Mouse (Mus musculus): Measurements from ENCODE around the gene Gtf2h3. TPM values are rescaled to one million over a fixed set of nuclear protein-coding genes. Genes with fewer than 3 reads are reported as not detected.
"Not testable (repeated sequence)": the region's sequence is repeated elsewhere in the genome, so short reads cannot be mapped to it uniquely, and the experiment has no call there.

Gtf2h3 gene
- polyA plus RNA-seq, 1 experiment = not detected

DNA sequence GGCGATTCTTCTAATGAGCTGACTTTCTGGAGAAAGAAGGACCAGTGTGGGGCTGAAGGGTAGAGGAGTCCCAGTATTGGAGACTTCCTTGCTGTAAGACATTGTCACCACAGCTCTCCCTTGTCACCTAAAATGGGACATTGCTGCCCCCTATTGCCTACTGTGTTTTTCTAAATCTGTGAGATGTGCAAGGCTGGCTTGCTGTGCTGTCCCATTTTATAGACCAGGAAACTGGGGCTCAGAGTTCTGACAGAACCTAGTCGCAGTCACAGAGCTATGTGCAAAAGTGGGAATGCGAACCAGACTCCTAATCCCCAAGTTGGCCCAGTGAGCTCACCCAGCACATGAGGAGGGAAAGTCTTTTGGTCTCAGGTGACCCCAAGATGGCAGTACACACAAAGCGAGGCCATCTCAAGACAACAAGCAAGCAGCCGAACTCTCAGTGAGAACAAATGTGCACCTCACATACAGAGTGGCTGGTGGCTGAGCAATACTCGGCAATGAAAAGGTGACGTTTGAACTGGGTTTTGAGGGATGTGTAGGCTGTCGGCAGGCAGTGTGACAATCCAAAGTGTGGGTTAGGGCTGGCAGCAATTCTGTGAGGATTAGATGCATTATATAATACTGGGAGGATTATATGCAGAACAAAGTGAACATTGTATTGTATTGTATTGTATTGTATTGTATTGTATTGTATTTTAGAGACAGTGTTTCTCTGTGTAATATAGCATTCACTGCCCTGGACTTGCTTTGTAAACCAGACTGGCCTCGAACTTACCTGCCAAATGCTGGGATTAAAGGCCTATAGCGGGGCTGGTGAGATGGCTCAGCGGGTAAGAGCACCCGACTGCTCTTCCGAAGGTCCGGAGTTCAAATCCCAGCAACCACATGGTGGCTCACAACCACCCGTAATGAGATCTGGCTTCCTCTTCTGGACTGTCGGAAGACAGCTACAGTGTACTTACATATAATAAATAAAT lies 39.8 kb upstream of the Gtf2h3 start:
- Histone ChIP-seq H3K4me3 (ENCODE audit: insufficient read depth, low read depth, low read length) (no peak overlapping the region), H3K4me1 (ENCODE audit: control insufficient read depth, insufficient read depth, low read length) (peaks cover 12% of the 10 kb centered on the region), H3K27ac (ENCODE audit: insufficient read depth, low read depth, low read length) (no peak overlapping the region)
- TF ChIP-seq POLR2A (IDR thresholded peaks at IDR 0.05; ENCODE audit: insufficient read depth, low read depth, low read length) = no peak
- no peak for TF ChIP-seq CTCF (IDR thresholded peaks at IDR 0.05; ENCODE audit: insufficient read depth, low read depth, low read length)
- WGBS = 71% methylated on average over 16 of the region's 16 CpGs

GRCm38 (mm10) chr5:124539905-124540304 lies 39.0 kb upstream of the Gtf2h3 start:
- 66% methylated on average over 4 of the region's 4 CpGs for WGBS
- TF ChIP-seq POLR2A (IDR thresholded peaks at IDR 0.05; ENCODE audit: insufficient read depth, low read depth, low read length) (no peak), CTCF (IDR thresholded peaks at IDR 0.05; ENCODE audit: insufficient read depth, low read depth, low read length) (no peak)
- H3K4me1 ChIP-seq (ENCODE audit: control insufficient read depth, insufficient read depth, low read length) = peaks cover 13% of the 10 kb centered on the region
- H3K27ac ChIP-seq (ENCODE audit: insufficient read depth, low read depth, low read length) = no peak overlapping the region
- no peak overlapping the region for H3K4me3 ChIP-seq (ENCODE audit: insufficient read depth, low read depth, low read length)

GRCm38 (mm10) chr5:124540383-124540786 lies 38.6 kb upstream of the Gtf2h3 start, which contains the start of gene Tmed2:
Tmed2 (plus strand) TSS chr5:124540695.
- under 1% methylated on average over 35 of the region's 35 CpGs for WGBS
- Histone ChIP-seq H3K4me1 (ENCODE audit: control insufficient read depth, insufficient read depth, low read length) (peaks cover 13% of the 10 kb centered on the region), H3K4me3 (ENCODE audit: insufficient read depth, low read depth, low read length) (peak within 1 kb of the TSS; percentile 77), H3K27ac (ENCODE audit: insufficient read depth, low read depth, low read length) (no peak within 1 kb of the TSS; the same call in 1 of the 2 replicates)
- no peak for TF ChIP-seq CTCF (IDR thresholded peaks at IDR 0.05; ENCODE audit: insufficient read depth, low read depth, low read length)
- no peak; the same call in 1 of the 2 replicates for TF ChIP-seq POLR2A (IDR thresholded peaks at IDR 0.05; ENCODE audit: insufficient read depth, low read depth, low read length)

DNA sequence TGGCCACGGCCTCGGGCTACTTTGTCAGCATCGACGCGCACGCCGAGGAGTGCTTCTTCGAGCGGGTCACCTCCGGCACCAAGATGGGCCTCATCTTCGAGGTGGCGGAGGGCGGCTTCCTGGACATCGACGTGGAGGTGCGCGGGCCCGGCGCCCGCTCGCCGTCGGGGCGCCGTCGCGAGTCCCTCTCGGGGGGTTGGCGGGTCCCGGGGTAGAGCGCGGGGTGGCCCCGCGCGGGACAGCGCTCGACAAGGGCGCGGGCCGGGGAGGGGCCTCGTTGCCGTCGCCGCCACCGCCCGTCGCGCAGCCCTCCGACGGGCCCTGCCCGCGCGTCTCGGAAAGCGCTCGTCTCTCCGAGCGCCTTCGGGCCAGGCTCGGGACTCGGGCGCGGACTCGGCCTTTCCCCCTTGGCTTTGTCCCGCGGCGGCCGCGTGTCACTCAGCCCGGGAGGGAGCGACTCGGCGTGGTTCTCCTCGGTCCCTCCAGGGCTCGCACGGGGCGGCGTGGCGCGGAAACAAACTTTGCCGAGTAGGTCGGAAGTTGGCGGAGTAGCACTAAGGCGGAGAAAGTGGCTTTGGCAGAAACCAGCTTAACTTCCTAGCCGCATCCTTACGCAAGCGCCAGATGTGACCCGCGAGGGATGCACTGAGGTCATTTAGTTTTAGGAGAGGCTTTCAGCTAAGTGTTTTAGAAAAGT lies 37.9 kb upstream of the Gtf2h3 start:
- under 1% methylated on average over 86 of the region's 89 CpGs for WGBS

DNA sequence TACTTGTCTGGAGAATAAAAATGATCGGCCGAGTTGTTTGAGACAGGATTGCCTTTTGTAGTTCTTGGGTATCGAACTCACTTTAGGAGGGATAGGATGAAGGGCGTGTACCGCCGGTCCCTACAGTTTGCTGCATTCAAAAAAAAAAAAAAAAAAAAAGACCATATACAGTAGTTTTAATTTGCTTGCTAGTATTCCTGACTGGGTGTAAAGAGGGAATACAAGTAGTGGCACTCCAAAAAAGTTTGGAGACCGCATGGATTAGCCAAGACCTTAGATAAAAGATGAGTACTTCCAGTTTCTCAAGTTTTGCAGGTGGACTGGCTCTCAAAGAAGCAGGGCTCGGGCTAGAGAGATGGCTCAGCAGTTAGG lies 37.4 kb upstream of the Gtf2h3 start:
- Histone ChIP-seq H3K4me1 (ENCODE audit: control insufficient read depth, insufficient read depth, low read length) (peaks cover 13% of the 10 kb centered on the region), H3K27ac (ENCODE audit: insufficient read depth, low read depth, low read length) (no peak overlapping the region), H3K4me3 (ENCODE audit: insufficient read depth, low read depth, low read length) (peak overlapping the region; percentile 77)
- TF ChIP-seq CTCF (IDR thresholded peaks at IDR 0.05; ENCODE audit: insufficient read depth, low read depth, low read length) = no peak
- no peak for TF ChIP-seq POLR2A (IDR thresholded peaks at IDR 0.05; ENCODE audit: insufficient read depth, low read depth, low read length)
- WGBS = 4% methylated on average over 8 of the region's 8 CpGs

More for the DNA sequence above, 37.9 kb upstream of the Gtf2h3 start:
- Histone ChIP-seq H3K4me3 (ENCODE audit: insufficient read depth, low read depth, low read length) (peak overlapping the region; percentile 77), H3K4me1 (ENCODE audit: control insufficient read depth, insufficient read depth, low read length) (peaks cover 13% of the 10 kb centered on the region), H3K27ac (ENCODE audit: insufficient read depth, low read depth, low read length) (no peak overlapping the region)
- TF ChIP-seq CTCF (IDR thresholded peaks at IDR 0.05; ENCODE audit: insufficient read depth, low read depth, low read length) (no peak), POLR2A (IDR thresholded peaks at IDR 0.05; ENCODE audit: insufficient read depth, low read depth, low read length) (no peak)

DNA sequence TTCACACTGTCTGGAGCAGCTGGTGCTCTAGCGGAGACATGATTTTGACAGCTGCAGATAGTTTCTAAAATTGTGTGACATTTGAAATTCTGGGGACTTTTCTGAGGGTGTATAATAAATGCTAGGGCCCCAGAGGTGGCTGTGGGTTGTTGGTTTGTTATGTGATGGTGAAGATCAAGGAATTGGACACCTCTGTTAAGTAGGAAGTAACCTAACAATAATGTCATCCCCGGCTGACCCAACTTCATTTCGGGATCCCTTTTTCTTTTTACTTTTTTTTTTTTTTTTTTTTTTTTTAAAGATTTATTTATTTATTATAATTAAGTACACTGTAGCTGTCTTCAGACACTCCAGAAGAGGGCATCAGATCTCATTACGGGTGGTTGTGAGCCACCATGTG lies 28.2 kb upstream of the Gtf2h3 start:
- H3K4me3 ChIP-seq (ENCODE audit: insufficient read depth, low read depth, low read length); H3K4me1 ChIP-seq (ENCODE audit: control insufficient read depth, insufficient read depth, low read length); H3K27ac ChIP-seq (ENCODE audit: insufficient read depth, low read depth, low read length): not testable (repeated sequence)
- 74% methylated on average over 4 of the region's 4 CpGs for WGBS

DNA sequence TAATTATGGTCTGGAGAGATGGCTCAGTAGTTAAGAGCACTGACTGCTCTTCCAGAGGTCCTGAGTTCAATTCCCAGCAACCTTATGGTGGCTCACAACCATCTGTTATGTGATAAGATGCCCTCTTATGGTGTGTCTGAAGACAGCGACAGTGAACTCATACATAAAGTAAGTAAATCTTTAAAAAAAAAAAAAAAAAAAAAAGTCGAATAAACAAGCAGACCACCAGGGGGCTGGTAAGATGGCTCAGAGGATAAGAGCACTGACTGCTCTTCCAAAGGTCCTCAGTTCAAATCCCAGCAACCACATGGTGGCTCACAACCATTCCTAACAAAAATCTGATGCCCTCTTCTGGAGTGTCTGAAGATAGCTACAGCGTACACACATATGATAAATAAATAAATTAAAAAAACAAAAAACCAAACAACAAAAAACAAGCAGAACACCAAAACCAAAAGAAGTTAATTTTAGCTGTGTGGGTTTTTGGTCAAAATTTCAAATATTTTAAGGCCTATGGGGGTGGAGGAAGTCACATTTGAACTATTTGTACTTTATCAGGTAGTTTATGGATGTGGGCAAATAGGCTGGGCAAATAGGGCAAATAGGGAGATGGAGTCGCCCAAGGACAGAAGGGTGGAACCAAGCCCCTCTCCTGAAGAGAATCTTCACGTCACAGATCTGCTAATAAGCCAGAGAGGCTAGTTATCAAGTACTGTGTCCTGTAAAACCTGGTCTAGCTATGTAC lies 27.4 kb upstream of the Gtf2h3 start:
- H3K27ac ChIP-seq (ENCODE audit: insufficient read depth, low read depth, low read length); H3K4me3 ChIP-seq (ENCODE audit: insufficient read depth, low read depth, low read length); H3K4me1 ChIP-seq (ENCODE audit: control insufficient read depth, insufficient read depth, low read length): not testable (repeated sequence)
- WGBS = 28% methylated on average over 5 of the region's 5 CpGs

- Histone ChIP-seq H3K27ac (ENCODE audit: insufficient read depth, low read depth, low read length) (no peak overlapping the region), H3K4me1 (ENCODE audit: control insufficient read depth, insufficient read depth, low read length) (peaks cover 2% of the 10 kb centered on the region; the same call in 1 of the 2 replicates), H3K4me3 (ENCODE audit: insufficient read depth, low read depth, low read length) (no peak overlapping the region)
- WGBS = 3% methylated on average over 9 of the region's 9 CpGs
- TF ChIP-seq CTCF (IDR thresholded peaks at IDR 0.05; ENCODE audit: insufficient read depth, low read depth, low read length) (no peak), POLR2A (IDR thresholded peaks at IDR 0.05; ENCODE audit: insufficient read depth, low read depth, low read length) (no peak)
Measured at GRCm38 (mm10) chr5:124552094-124552472, 26.9 kb upstream of the Gtf2h3 start.

All from olfactory bulb, adult 2 months (tissue).